Mouse (Mus musculus) G1E (cell line): ENCODE measurements around the gene Cd300e.

Experiments
- CTCF ChIP-seq: IDR thresholded peaks from 2 replicates; pipeline ENCODE4 v1.5.1; 2012; ENCODE audit warnings: low read depth, low read length, inconsistent platforms, mixed read lengths
- GATA1 ChIP-seq: IDR thresholded peaks from 2 replicates; pipeline ENCODE4 v1.6.1; 2012; ENCODE audit warnings: borderline replicate concordance, low read length, inconsistent platforms, mixed read lengths
- POLR2AphosphoS5 ChIP-seq: IDR thresholded peaks from 2 replicates; pipeline ENCODE4 v1.6.1; 2012; ENCODE audit warnings: low read depth, low read length, inconsistent platforms; ENCODE audit not compliant: insufficient replicate concordance
- TAL1 ChIP-seq: conservative IDR thresholded peaks from 2 replicates; pipeline ENCODE4 v1.6.1; 2012; ENCODE audit warnings: low read depth, low read length, inconsistent platforms, mixed read lengths

DNA sequence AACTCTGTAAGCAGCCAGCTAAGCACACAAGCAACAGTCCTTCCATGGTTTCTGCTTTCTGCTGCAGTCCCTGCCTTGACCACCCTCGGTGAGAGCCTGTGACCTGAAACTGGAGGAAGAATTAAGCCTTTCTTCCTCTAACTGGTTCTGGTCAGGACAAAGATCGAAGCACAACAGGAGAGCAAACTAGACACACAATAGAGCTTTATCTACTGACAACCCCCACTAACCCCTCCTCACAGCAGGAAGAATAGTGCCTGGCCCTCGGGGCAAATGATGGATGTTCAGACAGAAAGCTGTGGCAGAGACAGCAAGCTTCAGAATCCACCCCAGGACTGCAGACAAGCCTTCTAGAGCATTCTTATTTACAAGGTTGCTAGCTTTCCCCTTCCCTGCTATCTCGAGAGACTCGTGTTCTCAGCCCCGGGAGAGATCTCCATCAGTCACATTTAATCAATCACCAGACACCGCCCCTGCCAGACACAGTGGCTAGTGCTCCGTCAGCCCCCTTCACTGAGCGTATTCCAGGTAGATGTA is 9.1 kb upstream of the Cd300e start:
- TF ChIP-seq GATA1 (no peak), CTCF (no peak), POLR2AphosphoS5 (no peak), TAL1 (no peak)
